Mouse (Mus musculus): ENCODE results near the gene Neurl2.
"Not testable (repeated sequence)": the region's sequence is repeated elsewhere in the genome, so short reads cannot be mapped to it uniquely, and the experiment has no call there.

DNA sequence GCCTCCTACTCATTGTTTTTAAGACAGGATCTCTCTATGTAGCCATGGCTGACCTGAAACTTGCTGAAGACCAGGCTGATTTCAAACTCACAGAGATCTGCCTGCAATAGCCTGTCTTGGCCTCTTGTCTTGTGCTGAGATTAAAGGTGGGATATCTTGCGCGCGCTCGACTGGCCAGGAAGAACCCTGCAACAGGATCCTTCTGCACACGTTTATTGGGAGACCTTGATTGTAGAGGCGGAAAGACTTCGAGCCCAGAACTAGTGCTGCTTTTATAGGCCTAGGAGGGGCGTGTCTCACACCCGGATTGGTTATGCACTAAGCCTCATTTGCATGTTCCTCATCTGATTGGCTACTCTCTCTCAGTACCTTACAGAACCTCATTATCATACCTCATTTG, 30.2 kb upstream of the Neurl2 start:
- TF ChIP-seq CTCF (IDR thresholded peaks at IDR 0.05; ENCODE audit: insufficient read depth, low read length); POLR2A (IDR thresholded peaks at IDR 0.05; ENCODE audit: borderline replicate concordance, extremely low read depth, low read depth, low read length): not testable (repeated sequence)

All from lung, adult 2 months (tissue).